Mouse (Mus musculus) kidney, postnatal 0 days (tissue): ENCODE measurements around the gene Gm8271. TPM values are rescaled to one million over a fixed set of nuclear protein-coding genes. Genes with fewer than 3 reads are reported as not detected.
"Not testable (repeated sequence)": the region's sequence is repeated elsewhere in the genome, so short reads cannot be mapped to it uniquely, and the experiment has no call there.

Experiments
- ATAC-seq: fragments of 200-750 bp; cut with Nextera tagmentation; replicated peaks from 2 replicates; pipeline ENCODE4 v1.8.0; 2017; ENCODE audit warnings: low read depth, moderate number of reproducible peaks, moderate TSS enrichment, moderate library complexity; ENCODE audit not compliant: low FRiP score
- DNase-seq: peaks from one replicate; pipeline ENCODE4 v3.0.0-alpha.2; 2016; ENCODE audit warnings: low spot score
- H3K27ac ChIP-seq: fragments of 300-500 bp; sonication (generic); 2 replicates; pipeline ENCODE4 v1.5.1; 2014; ENCODE audit warnings: mild to moderate bottlenecking
- H3K27me3 ChIP-seq: fragments of 300-500 bp; sonication (generic); 2 replicates; pipeline ENCODE4 v1.6.1; 2014; ENCODE audit warnings: low read length, mixed read lengths; ENCODE audit not compliant: insufficient read depth
- H3K36me3 ChIP-seq: fragments of 300-500 bp; sonication (generic); 2 replicates; pipeline ENCODE4 v1.6.1; 2014; ENCODE audit warnings: low read length, mixed read lengths; ENCODE audit not compliant: insufficient read depth
- H3K4me1 ChIP-seq: fragments of 300-500 bp; sonication (generic); replicated peaks from 2 replicates; pipeline ENCODE4 v1.6.1; 2014; ENCODE audit warnings: antibody characterized with exemption, low read length, mixed read lengths; ENCODE audit not compliant: insufficient read depth
- H3K4me2 ChIP-seq: fragments of 300-500 bp; sonication (generic); 2 replicates; pipeline ENCODE4 v1.6.1; 2014; ENCODE audit warnings: mild to moderate bottlenecking, low read length, moderate library complexity, mixed read lengths
- H3K4me3 ChIP-seq: fragments of 300-500 bp; sonication (generic); replicated peaks from 2 replicates; pipeline ENCODE4 v1.5.1; 2014; ENCODE audit warnings: low read depth, low read length
- H3K9ac ChIP-seq: fragments of 300-500 bp; sonication (generic); 2 replicates; pipeline ENCODE4 v1.6.1; 2014; ENCODE audit warnings: low read depth, low read length
- H3K9me3 ChIP-seq: fragments of 300-500 bp; sonication (generic); replicated peaks from 2 replicates; pipeline ENCODE4 v1.6.1; 2016; ENCODE audit warnings: low read length, inconsistent platforms, mixed read lengths
- WGBS: fragments of 180-500 bp; shearing (Covaris S2); extraction: QIAGEN DNeasy Blood & Tissue Kit; methylation state at CpG from one replicate; pipeline ENCODE4 v1.1.7; 2014; 5-methylcytosine and 5-hydroxymethylcytosine counted together
- polyA plus RNA-seq: library from polyadenylated mRNA; unstranded; fragments of >200 nt; fragmentation: Nextera tagmentation; extraction: Ambion mirVana; gene quantifications from 2 replicates; pipeline ENCODE4 v1.2.1, GENCODE M21; 2015

Gm8271 gene
- polyA plus RNA-seq, result not detected in 2 replicates

DNA sequence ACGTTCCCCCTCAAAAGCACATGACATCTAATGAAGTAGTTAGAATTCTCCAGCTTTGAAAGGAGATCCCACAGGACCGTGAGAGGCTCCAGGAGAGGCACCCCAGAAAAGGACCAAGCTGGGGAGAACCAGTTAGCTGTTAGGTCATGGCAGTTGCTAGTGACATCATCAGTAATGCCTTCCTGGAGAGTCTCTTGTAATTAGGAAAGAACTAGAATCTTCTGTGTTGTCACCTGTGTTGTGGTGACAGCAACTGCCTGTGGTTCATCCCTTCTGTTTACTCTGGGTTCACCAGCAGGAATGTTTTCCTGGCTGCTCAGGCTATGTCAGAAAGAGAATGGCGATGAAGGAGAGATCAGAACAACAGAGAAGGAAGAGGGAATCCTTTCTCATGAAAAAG, at the start of gene Gm8271:
Gene Gm8271, plus strand, starts transcription at position 301 of the 400 bp plus-strand sequence.
- H3K4me1 ChIP-seq, H3K27ac ChIP-seq, H3K9me3 ChIP-seq, H3K4me2 ChIP-seq, H3K36me3 ChIP-seq, ATAC-seq, H3K4me3 ChIP-seq, H3K9ac ChIP-seq, H3K27me3 ChIP-seq, DNase-seq: not testable (repeated sequence)
- no CpG with 5 or more reads among the region's 3 CpGs for WGBS

DNA sequence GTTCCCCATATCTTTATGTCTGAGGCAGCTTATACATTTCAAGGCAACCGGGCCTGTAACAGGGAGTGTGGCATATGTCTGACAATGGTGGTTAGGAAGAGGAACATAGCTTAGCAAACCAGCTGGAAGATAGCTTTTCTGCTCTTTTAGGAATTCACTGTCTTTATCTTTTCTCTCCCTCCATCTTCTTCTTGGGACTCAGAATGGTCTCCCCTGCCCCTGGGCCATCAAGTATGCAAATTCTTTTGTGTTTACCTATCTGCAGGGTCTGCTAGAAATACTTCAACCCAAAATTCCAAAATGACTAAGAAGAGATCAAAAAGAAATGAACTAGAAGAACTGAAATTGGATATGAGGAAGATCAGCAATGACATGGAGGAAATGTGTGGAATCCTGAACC, 21.4 kb upstream of the Gm8271 start, which contains the start of gene Gm3317:
Gene Gm3317, plus strand, starts transcription at position 301 of the 400 bp plus-strand sequence.
- not testable (repeated sequence) for H3K4me1 ChIP-seq, ATAC-seq, H3K9me3 ChIP-seq, H3K27ac ChIP-seq, DNase-seq, H3K4me2 ChIP-seq, H3K36me3 ChIP-seq, H3K9ac ChIP-seq, H3K27me3 ChIP-seq, H3K4me3 ChIP-seq
- no CpG with 5 or more reads among the region's 1 CpGs for WGBS

Other genes starting within 250 kb of the Gm8271 start
- not detected in 2 replicates for gene Gm8297, start 201.9 kb upstream of the Gm8271 start, polyA plus RNA-seq
- not detected in 2 replicates for gene Gm3298, start 169.9 kb upstream of the Gm8271 start, polyA plus RNA-seq
- gene 4930555G01Rik, start 135.2 kb upstream of the Gm8271 start, polyA plus RNA-seq, result not detected in 2 replicates
- gene Gm8281, start 114.8 kb upstream of the Gm8271 start, polyA plus RNA-seq, result 0.14 and 0.28 TPM in 2 replicates
- gene Gm8279, start 54.3 kb upstream of the Gm8271 start, polyA plus RNA-seq, result not detected in 2 replicates
- not detected in 2 replicates for gene Gm3317, start 21.3 kb upstream of the Gm8271 start, polyA plus RNA-seq
- gene Gm3526, start 74.8 kb downstream of the Gm8271 start, polyA plus RNA-seq, result not detected in 2 replicates
- gene Gm3542, start 149.1 kb downstream of the Gm8271 start, polyA plus RNA-seq, result not detected in 2 replicates
- 0.15 and 0.21 TPM in 2 replicates for gene Gm3500, start 203.3 kb downstream of the Gm8271 start, polyA plus RNA-seq